Mouse (Mus musculus) T-helper 1 cell (primary cell): Measurements from ENCODE around the gene Aifm2.

Source experiments
- in situ Hi-C: fragments of 300-600 bp; cut with MboI, MseI; formaldehyde crosslinking; loops from one replicate; pipeline ENCODE4 v1.15.1; 2025; ENCODE audit warnings: high pct_unique_total_duplicates

Gene Aifm2

DNA sequence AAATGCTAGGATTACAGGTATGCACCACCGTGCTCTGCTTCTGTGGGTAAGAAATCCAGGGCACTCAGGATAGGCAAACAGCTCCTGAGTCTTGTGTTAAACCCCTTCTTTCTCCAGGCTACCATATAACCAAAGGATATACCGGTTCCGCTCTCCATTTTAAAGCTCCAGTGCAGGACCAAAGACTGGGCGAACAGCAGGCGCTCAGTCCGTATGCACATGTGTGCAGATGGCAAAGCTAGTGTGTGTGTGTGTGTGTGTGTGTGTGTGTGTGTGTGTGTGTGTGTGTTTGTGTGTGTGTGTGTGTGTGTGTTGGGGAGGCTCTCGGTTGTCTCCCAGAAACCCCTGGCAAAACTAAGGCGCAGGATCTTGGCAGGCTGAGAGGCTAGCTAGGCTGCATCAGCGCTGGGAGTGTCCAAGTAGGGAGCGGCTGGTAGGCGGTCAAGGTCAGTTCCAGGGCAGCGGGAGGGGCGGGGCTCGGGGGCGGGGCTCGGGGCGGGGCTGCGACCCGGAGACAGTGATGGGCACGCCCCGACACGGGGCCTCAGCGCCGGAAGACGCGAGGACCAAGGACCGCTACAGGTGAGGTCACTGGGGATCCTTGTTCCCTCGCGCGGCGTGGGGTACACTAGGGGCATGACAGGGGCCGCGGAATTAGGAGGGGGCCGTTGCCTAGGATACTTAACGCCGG lies at the start of gene Aifm2:
Gene Aifm2 (plus strand): TSS at position 493 of the 691 bp plus-strand sequence.
- in situ Hi-C loops: no loop called here

DNA sequence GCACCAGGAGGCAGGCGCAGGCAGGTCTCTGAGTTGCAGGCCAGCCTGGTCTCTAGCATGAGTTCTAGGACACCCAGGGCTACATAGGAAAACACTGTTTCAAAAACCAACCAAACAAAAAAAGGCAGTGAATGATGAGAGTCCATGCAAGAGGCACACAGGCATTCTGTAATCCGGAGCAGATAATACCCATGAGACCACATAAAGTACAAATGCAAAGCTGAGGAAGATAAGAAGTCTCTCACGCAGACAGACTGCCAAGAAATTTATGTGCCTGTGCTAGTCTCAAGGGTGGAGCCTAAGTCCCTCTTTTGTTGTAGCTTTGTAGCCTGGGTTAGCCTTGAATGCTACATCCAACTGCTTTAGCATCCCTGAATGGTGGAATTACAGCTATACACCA lies 49.4 kb upstream of the Aifm2 start:
- in situ Hi-C loops: no loop called here

DNA sequence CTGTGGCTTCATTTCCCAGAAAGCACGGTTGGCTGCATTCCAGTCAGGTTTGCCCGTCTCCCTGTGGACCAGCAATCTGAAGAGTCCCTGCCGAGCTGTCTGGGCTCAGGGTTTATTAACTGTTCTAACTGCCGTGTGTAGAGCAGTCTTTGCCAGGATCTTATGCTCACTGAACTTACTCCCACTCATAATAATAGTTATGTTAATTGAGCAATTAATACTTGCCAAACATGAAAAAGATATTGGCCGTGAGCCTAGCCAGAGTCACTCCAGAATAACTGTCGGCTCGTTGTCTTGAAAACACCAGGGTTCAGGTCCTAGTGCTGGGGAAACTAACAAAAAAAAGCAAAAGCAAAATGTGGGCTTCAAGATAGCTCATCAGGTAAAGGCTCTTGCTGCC lies 45.8 kb upstream of the Aifm2 start:
- in situ Hi-C loops: no loop called here

DNA sequence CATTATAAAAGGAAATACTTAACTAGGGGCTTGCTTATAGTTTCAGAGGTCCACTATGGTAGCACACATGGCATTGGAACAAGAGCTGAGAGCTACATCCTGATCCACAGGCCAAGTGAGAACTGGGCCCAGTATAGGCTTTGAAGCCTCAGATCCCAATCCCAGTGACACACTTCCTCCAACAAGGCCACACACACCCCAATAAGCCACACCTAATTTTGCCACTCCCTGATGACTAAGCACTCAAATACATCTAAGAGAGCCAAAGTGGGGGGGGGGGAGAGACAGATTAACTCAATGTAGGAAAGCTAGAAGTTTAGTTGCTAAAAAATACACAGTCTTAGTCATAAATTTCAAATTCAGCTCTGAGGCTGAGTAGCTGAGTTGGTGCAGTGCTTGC lies 45.2 kb upstream of the Aifm2 start:
- in situ Hi-C loops: no loop called here

DNA sequence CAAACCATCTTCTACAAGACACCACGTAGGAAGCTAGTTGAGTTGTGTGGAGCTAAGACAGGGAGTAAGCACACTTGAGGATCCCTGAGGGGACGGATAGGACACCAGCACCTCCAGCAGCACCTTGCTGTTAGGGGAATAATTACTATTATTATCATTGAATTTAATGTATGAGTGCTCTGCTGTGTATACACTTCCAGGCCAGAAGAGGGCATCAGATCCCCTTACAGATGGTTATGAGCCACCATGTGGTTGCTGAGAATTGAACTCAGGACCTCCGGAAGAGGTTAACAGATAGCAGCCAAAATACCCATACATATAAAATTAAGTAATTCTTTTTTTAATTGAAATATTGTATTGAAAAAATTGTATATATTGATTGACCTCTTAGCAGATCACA lies 44.3 kb upstream of the Aifm2 start:
- in situ Hi-C loops: no loop called here

DNA sequence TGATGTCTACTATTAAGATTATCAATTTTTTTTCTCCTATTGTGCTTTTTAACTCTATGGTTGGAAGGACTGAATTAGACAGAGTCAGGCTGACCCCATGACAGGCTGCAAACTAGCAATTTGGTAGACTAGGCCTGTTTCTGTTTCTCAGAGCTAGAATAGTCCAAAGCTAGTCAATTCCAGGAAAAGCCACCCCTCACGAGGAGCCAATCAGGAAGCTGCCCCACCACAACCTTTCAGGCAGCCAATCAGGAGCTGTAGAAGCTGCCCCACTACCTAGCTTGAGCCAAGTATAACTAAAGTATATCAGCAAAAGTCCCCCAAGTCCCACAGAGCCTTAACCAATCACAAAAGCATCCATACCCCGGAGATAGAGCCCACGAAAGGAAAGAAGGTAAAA lies 39.1 kb upstream of the Aifm2 start:
- in situ Hi-C loops: loop anchor here (25.0 kb wide), 1 partner anchor 811 kb away; the partner anchor contains the start of gene Vps26a

DNA sequence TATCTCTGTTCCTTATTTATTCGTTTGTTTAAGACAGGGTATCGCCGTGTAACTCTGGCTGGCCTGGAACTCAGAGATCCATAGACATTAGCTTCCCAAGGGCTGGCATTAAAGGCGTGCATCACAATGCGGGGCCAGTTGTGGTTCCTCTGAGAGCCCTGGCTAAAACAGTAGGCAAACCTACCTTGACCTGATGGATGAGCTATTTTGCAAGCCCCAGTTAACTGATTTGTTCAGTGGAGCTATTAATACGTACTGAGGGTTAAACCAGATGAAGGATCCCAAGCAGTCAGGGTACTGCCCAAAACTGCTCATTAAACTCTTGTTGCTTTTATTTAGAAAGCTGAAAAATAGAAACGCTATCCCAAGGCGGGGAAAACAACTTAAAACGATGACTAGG lies 35.5 kb upstream of the Aifm2 start:
- in situ Hi-C loops: loop anchor here (25.0 kb wide), 1 partner anchor 808 kb away; the partner anchor contains the start of gene Vps26a

DNA sequence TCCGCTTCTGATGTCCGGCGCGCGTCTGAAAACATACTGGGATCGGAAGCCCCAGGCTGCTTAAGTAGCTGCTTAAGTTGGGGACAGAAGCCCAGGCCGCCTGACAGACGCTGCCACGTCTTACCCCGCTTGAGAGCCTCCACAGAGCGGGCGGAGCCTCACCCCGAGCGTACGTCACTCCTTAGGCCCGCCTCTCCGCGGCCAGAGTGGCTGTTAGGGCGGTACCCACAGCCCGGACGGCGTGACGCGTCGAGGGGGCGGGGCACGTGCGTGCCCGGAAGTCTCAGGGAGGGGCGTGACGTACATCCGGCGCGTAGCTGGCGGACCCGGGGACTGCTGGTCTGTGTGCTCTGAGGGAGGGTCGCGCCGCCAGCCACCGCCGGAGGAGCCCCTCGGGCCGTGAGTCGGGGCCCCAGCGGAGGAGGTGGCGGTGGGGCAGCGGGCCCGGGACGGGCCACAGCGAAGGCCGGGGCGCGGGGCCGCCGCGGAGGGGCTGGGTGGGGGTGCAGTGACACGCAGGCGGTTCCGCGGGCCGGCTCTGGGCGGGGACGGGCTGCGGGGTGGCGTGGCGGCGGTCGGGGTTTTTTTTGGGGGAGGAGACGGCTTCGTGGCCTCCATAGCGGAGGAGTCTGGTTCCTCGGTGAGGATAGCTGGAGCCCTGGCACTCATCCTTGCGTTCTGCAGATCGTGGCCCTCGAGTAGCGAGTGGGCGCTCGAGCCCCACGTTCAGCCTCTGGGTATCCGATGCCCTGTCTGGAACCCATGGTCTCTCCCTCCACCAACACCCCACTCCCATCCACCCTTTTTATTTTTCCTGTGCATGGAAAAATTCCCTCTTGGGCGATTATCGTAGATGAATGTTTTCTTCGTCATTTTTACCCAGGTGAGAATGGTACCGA lies 34.8 kb upstream of the Aifm2 start, which contains the start of gene Sar1a:
Gene Sar1a (plus strand): TSS at position 285 of the 899 bp plus-strand sequence.
- in situ Hi-C loops: loop anchor here (25.0 kb wide), 1 partner anchor 807 kb away; the partner anchor contains the start of gene Vps26a

DNA sequence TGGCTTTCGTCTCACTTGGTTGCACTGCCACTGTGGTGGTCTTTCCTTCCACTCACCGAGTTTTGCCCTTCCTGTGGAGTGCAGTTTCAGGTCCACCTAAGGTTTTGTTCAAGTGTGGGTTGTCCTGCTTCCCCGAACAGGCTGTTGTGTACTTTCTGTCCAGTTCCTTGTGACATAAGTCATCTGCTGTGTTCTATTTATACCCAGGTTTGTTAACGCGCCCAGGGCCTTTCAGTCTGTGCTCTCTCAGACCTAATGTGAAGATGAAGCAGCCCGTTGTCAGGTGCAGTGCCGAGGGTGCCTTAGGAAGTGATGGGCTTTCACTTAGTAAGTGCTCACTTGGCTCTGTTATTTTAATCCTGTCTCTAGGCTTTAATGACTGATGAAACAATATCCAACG lies 25.7 kb upstream of the Aifm2 start:
- in situ Hi-C loops: loop anchor here (25.0 kb wide), 1 partner anchor 798 kb away; the partner anchor contains the start of gene Vps26a

DNA sequence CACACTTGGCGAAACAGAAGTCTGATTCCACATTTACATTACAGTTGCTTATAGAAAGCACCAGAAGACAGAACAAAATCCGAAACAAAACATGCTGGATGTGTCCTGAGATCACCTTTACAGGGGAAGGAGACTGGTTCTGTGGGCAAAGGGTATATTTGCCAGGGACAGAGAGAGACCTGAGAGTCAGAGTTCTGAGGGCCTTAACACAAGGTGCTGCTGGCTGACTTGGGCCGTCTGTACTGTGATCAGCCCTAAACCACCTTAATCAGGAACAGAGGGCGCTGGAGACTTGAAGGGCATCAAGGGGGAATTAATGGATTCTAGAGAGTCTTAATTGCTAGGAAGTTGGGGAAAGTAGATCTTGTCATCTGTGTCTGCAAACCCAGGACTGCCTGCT lies 21.5 kb upstream of the Aifm2 start:
- in situ Hi-C loops: loop anchor here (25.0 kb wide), 1 partner anchor 794 kb away; the partner anchor contains the start of gene Vps26a

DNA sequence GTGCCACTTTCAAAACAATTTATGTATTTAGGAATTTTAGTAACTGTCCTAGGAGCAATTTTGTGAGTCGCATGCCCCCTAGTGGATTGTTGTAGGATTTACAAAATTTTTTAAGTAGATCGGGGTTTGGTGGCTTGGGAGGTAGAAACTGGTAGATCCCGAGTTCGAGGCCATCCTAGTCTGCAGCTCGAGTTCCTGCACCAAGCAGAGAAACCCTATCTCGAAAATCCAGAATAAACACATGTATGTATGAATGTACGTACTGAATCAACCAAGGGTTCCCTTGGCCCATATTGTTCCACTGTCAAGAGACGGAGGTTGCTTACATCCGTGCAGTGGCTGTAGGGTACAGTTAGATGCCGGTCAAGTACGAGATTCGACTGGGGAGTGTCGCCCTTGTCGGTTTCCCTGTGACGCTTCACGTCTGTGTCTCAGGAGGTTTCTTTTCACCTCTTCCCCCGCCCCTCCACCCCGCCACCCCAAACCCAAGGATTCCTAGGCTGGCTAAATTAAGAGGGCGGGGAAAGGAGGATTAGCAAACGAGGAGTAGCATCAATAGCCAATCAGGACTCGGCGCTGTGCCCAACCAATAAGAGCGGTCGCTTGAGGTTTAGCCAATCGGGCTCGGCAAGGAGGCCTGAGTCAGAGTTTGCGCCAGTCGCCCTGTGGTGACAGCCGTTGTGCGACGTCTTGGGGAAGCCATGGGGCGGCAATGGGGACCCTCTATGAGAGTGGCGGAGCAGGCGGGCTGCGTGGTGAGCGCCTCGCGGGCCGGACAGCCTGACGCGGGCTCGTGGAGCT lies 20.0 kb upstream of the Aifm2 start, which contains the start of gene Tysnd1:
Gene Tysnd1 (plus strand): TSS at position 645 of the 801 bp plus-strand sequence.
- in situ Hi-C loops: loop anchor here (25.0 kb wide), 1 partner anchor 792 kb away; the partner anchor contains the start of gene Vps26a

DNA sequence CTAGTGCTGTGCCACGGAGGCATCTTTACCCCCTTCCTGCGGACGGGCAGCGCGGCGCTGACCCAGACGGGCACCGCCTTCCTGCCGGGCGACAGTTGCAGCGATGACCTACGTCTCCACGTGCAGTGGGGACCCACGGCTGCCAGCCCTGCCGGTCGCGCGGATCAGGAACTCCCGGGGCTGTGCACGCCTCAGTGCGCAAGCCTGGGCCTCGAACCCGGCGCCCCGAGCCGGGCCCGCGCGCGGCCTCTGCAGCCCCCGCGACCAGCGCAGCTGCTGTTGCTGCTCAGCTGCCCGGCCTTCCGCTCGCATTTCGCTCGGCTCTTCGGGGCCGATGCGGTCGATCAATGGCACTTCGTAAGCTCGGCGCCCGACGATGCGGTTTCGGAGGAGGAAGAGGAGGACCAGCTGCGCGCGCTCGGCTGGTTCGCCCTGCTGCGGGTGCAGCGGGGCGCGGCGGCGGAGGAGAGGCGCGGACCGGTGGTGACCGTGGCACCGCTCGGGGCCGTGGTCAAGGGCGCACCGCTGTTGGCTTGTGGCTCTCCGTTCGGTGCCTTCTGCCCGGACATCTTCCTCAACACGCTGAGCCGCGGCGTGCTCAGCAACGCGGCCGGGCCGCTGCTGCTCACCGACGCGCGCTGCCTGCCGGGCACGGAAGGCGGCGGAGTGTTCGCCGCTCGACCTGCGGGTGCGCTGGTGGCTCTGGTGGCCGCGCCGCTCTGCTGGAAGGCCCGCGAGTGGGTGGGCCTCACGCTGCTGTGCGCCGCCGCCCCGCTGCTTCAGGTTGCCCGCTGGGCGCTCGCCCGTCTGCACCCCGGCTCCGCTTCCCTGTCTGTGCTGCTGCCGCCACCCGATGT lies 19.1 kb upstream of the Aifm2 start:
- in situ Hi-C loops: loop anchor here (25.0 kb wide), 1 partner anchor 791 kb away; the partner anchor contains the start of gene Vps26a

DNA sequence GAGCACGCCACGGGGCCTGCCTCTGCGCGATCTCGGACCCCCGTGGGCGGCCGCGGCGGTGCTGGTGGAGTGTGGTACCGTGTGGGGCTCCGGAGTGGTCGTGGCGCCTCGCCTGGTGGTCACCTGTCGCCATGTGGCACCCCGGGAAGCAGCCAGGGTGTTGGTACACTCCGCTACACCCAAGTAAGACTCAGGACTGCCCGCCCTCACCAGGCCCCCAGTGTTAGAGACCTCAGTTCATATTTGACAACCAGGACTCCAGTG lies 18.6 kb upstream of the Aifm2 start:
- in situ Hi-C loops: loop anchor here (25.0 kb wide), 1 partner anchor 791 kb away; the partner anchor contains the start of gene Vps26a

DNA sequence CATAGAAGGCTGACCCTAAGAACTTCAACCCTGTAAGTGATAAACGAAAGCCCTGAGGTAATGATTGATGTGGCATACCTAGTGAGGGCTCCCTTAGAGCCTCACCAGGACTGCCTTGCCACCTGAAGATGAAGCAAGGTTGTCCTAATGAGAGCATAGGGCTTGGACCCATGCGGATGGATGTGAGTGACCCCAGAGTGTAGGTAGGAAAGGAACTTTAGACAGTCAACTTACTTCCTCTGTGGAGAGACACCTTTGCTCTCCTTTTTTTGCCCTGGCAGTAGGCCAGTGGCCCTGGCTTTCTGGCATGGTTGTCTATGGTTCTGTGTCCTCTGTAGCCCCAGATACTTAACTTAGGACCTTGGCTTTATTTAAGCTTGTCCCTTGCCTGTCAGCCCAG lies 18.0 kb upstream of the Aifm2 start:
- in situ Hi-C loops: loop anchor here (25.0 kb wide), 1 partner anchor 790 kb away; the partner anchor contains the start of gene Vps26a

DNA sequence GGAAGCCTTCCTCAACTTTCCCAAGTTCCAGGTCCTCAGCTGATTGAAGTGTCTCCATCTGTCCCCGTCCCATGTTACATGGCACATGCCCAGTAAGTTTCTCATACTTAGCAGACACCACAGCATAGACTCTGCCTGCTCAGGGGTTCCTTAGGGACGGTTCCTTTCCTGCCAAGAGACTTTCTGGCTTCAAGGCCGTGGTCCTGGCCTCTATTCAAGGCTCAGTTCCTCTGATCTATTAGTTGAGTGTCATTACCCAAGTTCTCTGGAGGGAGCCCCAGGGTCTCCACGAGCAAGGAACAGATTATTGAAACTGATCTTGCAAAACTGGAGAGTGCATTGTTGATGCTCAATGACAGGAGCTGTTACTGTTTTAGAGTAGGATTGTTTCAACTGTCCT lies 10.4 kb upstream of the Aifm2 start:
- in situ Hi-C loops: no loop called here

DNA sequence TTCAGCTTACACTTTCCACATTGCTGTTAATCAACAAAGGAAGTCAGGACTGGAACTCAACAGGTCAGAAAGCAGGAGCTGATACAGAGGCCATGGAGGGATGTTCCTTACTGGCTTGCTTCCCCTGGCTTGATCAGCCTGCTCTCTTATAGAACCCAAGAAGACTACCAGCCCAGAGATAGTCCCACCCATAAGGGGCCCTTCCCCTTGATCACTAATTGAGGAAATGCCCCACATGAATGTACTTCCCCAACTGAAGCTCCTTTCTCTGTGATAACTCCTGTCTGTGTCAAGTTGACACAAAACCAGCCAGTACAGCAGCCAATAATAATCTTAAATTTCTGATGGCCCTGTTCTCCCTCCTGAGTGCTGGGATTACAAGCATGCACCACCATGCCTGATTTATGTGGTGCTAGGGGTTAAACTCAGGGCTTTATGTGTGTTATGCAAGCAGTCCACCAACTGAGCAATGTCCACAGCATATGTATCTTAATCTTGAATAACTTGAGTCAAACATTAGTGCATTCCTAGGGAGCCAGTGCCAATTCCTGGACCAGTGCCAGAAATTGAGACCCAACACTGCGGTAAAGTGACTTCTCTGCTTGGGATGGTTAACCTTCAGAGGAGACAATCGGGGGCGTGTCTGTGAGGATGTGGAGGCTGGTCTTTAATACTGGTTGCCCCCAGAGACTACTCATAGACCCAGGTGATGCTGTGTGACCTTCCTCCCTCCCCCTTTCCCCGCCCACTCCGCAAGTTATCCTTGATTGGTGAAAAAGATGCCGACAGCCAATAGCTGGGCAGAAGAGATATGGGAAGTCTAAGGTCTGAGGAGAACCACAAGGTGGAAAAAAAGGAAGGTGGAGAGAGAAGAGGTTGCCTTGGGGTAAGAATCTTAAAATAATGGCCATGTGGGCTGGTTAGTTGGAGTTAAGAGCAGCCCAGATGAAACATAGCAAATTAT lies 8.4 kb upstream of the Aifm2 start:
- in situ Hi-C loops: no loop called here

DNA sequence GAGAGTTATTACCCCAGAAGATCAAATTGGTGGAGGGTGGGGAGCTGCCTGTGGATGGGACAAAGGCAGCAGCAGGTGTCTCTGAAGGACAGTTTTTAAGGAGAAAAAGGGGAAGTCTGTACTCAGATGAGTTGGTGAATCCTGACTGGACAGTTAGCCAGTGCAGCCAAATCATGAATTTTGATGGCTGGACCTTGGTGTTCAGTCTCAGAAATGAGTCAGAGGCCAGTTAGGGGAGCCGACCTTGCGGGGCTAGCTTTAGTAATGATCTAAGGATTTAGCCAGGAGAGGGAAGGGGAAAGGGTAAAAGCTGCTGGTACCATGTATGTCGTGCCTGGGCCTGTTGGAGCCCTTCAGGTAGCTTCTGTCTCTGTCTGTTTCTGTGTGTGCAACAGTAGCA lies 1.5 kb upstream of the Aifm2 start:
- in situ Hi-C loops: no loop called here

DNA sequence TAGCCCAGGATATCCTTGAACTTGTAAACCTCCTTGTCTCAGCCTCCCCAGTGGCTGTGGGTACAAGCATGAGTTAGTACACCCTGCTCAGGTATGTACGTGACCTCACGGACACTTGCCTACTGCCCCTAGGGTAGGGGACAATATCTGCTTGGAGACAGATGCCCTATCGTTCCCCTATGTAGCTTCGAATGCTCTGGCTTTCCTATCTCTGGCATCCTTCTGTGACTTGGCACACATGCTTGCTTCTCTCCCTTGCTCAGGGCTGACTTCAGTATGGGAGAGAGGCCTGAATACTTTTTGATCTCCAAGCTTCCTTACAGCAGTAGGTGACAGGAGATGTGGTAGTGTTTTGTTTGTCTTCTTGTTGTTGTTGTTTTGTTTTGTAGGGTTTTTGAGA lies 917 bp upstream of the Aifm2 start:
- in situ Hi-C loops: no loop called here

DNA sequence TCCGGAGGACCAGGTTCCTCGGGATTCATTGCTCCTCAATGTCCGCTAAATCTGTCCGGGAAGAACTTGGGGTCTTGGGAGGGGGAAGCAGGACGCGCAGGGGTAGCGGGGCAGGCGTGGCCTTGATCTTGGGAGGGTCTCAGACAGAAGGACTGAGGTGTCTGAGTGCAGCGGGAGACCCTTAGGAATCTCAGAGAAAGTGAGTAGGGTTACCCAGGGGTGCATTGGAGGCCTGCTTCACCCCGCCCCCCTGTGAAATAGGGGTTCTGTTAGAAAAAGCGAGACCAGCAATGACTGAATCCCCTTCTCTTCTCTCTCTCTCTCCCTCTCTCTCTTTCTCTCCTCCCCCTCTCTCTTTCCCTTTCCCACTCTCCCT lies 387 bp downstream of the Aifm2 start:
- in situ Hi-C loops: no loop called here
